Mouse (Mus musculus): ENCODE results near the gene Zfp444. TPM values are rescaled to one million over a fixed set of nuclear protein-coding genes. Genes with fewer than 3 reads are reported as not detected.
"Not testable (repeated sequence)": the region's sequence is repeated elsewhere in the genome, so short reads cannot be mapped to it uniquely, and the experiment has no call there.

The Zfp444 gene
- polyA plus RNA-seq, 1 experiment from 2014 or later = 91.4 TPM

GRCm38 (mm10) chr7:6189542-6189941 lies 17.5 kb downstream of the Zfp444 start:
- 43% methylated on average over 45 of the region's 45 CpGs for WGBS
- peak; percentile 15 for DNase-seq (ENCODE audit: low spot score)
- H3K4me3 ChIP-seq = no peak overlapping the region
- H3K9me3 ChIP-seq = peaks cover 9% of the 10 kb centered on the region; the same call in 1 of the 2 replicates
- no peak overlapping the region for H3K27ac ChIP-seq
- 0 out of 2 replicates have a peak, but pooled peaks cover 3% of the 10 kb centered on the region for H3K4me1 ChIP-seq (replicated peaks)
- H3K27me3 ChIP-seq (ENCODE audit: insufficient read depth, poor library complexity, severe bottlenecking) = peaks cover 9% of the 10 kb centered on the region
- peaks cover 61% of the 10 kb centered on the region for H3K36me3 ChIP-seq

GRCm38 (mm10) chr7:6191376-6191775 lies 19.4 kb downstream of the Zfp444 start:
- DNase-seq (ENCODE audit: low spot score) = peak; percentile 63
- whole genome bisulfite sequencing = 47% methylated on average over 3 of the region's 3 CpGs
- Histone ChIP-seq H3K4me1 (replicated peaks) (0 out of 2 replicates have a peak, but pooled peaks cover 3% of the 10 kb centered on the region), H3K27me3 (ENCODE audit: insufficient read depth, poor library complexity, severe bottlenecking) (peaks cover 9% of the 10 kb centered on the region), H3K4me3 (no peak overlapping the region), H3K36me3 (peaks cover 44% of the 10 kb centered on the region), H3K27ac (no peak overlapping the region), H3K9me3 (peaks cover 6% of the 10 kb centered on the region; the same call in 1 of the 2 replicates)

GRCm38 (mm10) chr7:6194129-6194528 lies 22.1 kb downstream of the Zfp444 start:
- DNase-seq (ENCODE audit: low spot score) = peak; percentile 63
- H3K4me1 ChIP-seq (replicated peaks) = 0 out of 2 replicates have a peak, but pooled peaks cover 3% of the 10 kb centered on the region
- H3K27me3 ChIP-seq (ENCODE audit: insufficient read depth, poor library complexity, severe bottlenecking) = peaks cover 6% of the 10 kb centered on the region
- no peak overlapping the region for H3K4me3 ChIP-seq
- H3K9me3 ChIP-seq = peaks cover 5% of the 10 kb centered on the region; the same call in 1 of the 2 replicates
- 20% methylated on average over 5 of the region's 5 CpGs for WGBS
- H3K27ac ChIP-seq = no peak overlapping the region
- H3K36me3 ChIP-seq = peaks cover 16% of the 10 kb centered on the region

- peaks cover 10% of the 10 kb centered on the region for H3K9me3 ChIP-seq
- DNase-seq (ENCODE audit: low spot score) = no peak
- H3K36me3 ChIP-seq = no peaks in the 10 kb centered on the region
- 51% methylated on average over 2 of the region's 2 CpGs for WGBS
- H3K27ac ChIP-seq = no peak overlapping the region
- no peak overlapping the region for H3K4me3 ChIP-seq
- no peaks in the 10 kb centered on the region for H3K4me1 ChIP-seq (replicated peaks)
- no peaks in the 10 kb centered on the region for H3K27me3 ChIP-seq (ENCODE audit: insufficient read depth, poor library complexity, severe bottlenecking)
Measured at GRCm38 (mm10) chr7:6195777-6196176, 23.8 kb downstream of the Zfp444 start.

GRCm38 (mm10) chr7:6196790-6197189 lies 24.8 kb downstream of the Zfp444 start, which contains the start of gene Galp:
Gene Galp, plus strand, starts transcription at chr7:6197090.
- Histone ChIP-seq H3K4me3 (no peak within 1 kb of the TSS), H3K36me3 (no peaks in the 10 kb centered on the region), H3K27me3 (ENCODE audit: insufficient read depth, poor library complexity, severe bottlenecking) (no peaks in the 10 kb centered on the region), H3K9me3 (peaks cover 15% of the 10 kb centered on the region), H3K27ac (no peak within 1 kb of the TSS), H3K4me1 (replicated peaks) (no peaks in the 10 kb centered on the region)
- no peak for DNase-seq (ENCODE audit: low spot score)
- 69% methylated on average over 3 of the region's 3 CpGs for WGBS

- H3K4me1 ChIP-seq (replicated peaks) = no peaks in the 10 kb centered on the region
- no peak for DNase-seq (ENCODE audit: low spot score)
- WGBS = 80% methylated on average over 3 of the region's 3 CpGs
- no peaks in the 10 kb centered on the region for H3K27me3 ChIP-seq (ENCODE audit: insufficient read depth, poor library complexity, severe bottlenecking)
- no peak overlapping the region for H3K27ac ChIP-seq
- no peak overlapping the region for H3K4me3 ChIP-seq
- peaks cover 24% of the 10 kb centered on the region for H3K9me3 ChIP-seq
- no peaks in the 10 kb centered on the region for H3K36me3 ChIP-seq
Measured at GRCm38 (mm10) chr7:6204200-6204599, 32.2 kb downstream of the Zfp444 start.

GRCm38 (mm10) chr7:6213144-6213543 lies 41.1 kb downstream of the Zfp444 start:
- no peaks in the 10 kb centered on the region for H3K27me3 ChIP-seq (ENCODE audit: insufficient read depth, poor library complexity, severe bottlenecking)
- peaks cover 44% of the 10 kb centered on the region for H3K9me3 ChIP-seq
- DNase-seq (ENCODE audit: low spot score) = no peak
- WGBS = 50% methylated on average over 5 of the region's 5 CpGs
- H3K4me3 ChIP-seq = no peak overlapping the region
- H3K27ac ChIP-seq = no peak overlapping the region
- no peaks in the 10 kb centered on the region for H3K4me1 ChIP-seq (replicated peaks)
- H3K36me3 ChIP-seq = no peaks in the 10 kb centered on the region

GRCm38 (mm10) chr7:6214691-6215090 lies 42.7 kb downstream of the Zfp444 start:
- not testable (repeated sequence) for H3K27me3 ChIP-seq (ENCODE audit: insufficient read depth, poor library complexity, severe bottlenecking); H3K27ac ChIP-seq; H3K4me1 ChIP-seq (replicated peaks); DNase-seq (ENCODE audit: low spot score); H3K36me3 ChIP-seq; H3K4me3 ChIP-seq
- WGBS = 75% methylated on average over 4 of the region's 4 CpGs
- peaks cover 44% of the 10 kb centered on the region for H3K9me3 ChIP-seq

GRCm38 (mm10) chr7:6220147-6220546 lies 48.1 kb downstream of the Zfp444 start:
- Histone ChIP-seq H3K9me3 (peaks cover 36% of the 10 kb centered on the region), H3K36me3 (no peaks in the 10 kb centered on the region), H3K27ac (no peak overlapping the region), H3K27me3 (ENCODE audit: insufficient read depth, poor library complexity, severe bottlenecking) (no peaks in the 10 kb centered on the region), H3K4me3 (no peak overlapping the region), H3K4me1 (replicated peaks) (no peaks in the 10 kb centered on the region)
- WGBS = 43% methylated on average over 3 of the region's 3 CpGs
- DNase-seq (ENCODE audit: low spot score) = no peak

GRCm38 (mm10) chr7:6221978-6222377 lies 50.0 kb downstream of the Zfp444 start, which contains the start of gene Zscan5b:
Gene Zscan5b, plus strand, starts transcription at chr7:6222278.
- no peak within 1 kb of the TSS for H3K27ac ChIP-seq
- DNase-seq (ENCODE audit: low spot score) = no peak
- peaks cover 26% of the 10 kb centered on the region for H3K9me3 ChIP-seq
- H3K4me3 ChIP-seq = no peak within 1 kb of the TSS
- no peaks in the 10 kb centered on the region for H3K36me3 ChIP-seq
- no peaks in the 10 kb centered on the region for H3K27me3 ChIP-seq (ENCODE audit: insufficient read depth, poor library complexity, severe bottlenecking)
- no peaks in the 10 kb centered on the region for H3K4me1 ChIP-seq (replicated peaks)
- WGBS = 94% methylated on average over 12 of the region's 12 CpGs

GRCm38 (mm10) chr7:6228491-6228890 lies 56.5 kb downstream of the Zfp444 start:
- not testable (repeated sequence) for H3K27me3 ChIP-seq (ENCODE audit: insufficient read depth, poor library complexity, severe bottlenecking); H3K36me3 ChIP-seq; H3K4me1 ChIP-seq (replicated peaks); H3K27ac ChIP-seq; H3K4me3 ChIP-seq; DNase-seq (ENCODE audit: low spot score)
- peaks cover 53% of the 10 kb centered on the region for H3K9me3 ChIP-seq
- 56% methylated on average over 8 of the region's 8 CpGs for WGBS

GRCm38 (mm10) chr7:6239787-6240186 lies 67.8 kb downstream of the Zfp444 start:
- Histone ChIP-seq H3K9me3 (peaks cover 4% of the 10 kb centered on the region; the same call in 1 of the 2 replicates), H3K27ac (no peak overlapping the region), H3K36me3 (no peaks in the 10 kb centered on the region), H3K4me1 (replicated peaks) (no peaks in the 10 kb centered on the region), H3K4me3 (no peak overlapping the region), H3K27me3 (ENCODE audit: insufficient read depth, poor library complexity, severe bottlenecking) (no peaks in the 10 kb centered on the region)
- no peak for DNase-seq (ENCODE audit: low spot score)
- WGBS = 52% methylated on average over 11 of the region's 11 CpGs

GRCm38 (mm10) chr7:6240841-6241425 lies 68.9 kb downstream of the Zfp444 start:
- H3K27me3 ChIP-seq (ENCODE audit: insufficient read depth, poor library complexity, severe bottlenecking); H3K27ac ChIP-seq; H3K4me3 ChIP-seq; H3K9me3 ChIP-seq; H3K36me3 ChIP-seq; H3K4me1 ChIP-seq (replicated peaks): not testable (repeated sequence)
- DNase-seq (ENCODE audit: low spot score) = peak; percentile 24
- WGBS = 21% methylated on average over 1 of the region's 1 CpGs

Data from hindbrain, embryonic 10.5 days (tissue).